Mouse (Mus musculus) layer of hippocampus, adult 2 months (tissue): ENCODE measurements at regions not wholly inside any gene's neighbourhood (a gene's known extent, or its start where the extent isn't known, plus 50 kb on each side); places are given as distances from the start of the nearest gene placed in this dataset.

ENCODE experiments used
- DNase-seq, 2 experiments: peaks; one replicate each; pipeline ENCODE4 v3.0.0; 2022; ENCODE audit warnings: low spot score in 2 of 2
- H3K27ac ChIP-seq: fragments of 200-600 bp; 2 replicates; pipeline ENCODE4 v1.8.1; 2022
- H3K4me3 ChIP-seq: fragments of 200-600 bp; 2 replicates; pipeline ENCODE4 v1.8.1; 2022; ENCODE audit warnings: mild to moderate bottlenecking
- CTCF ChIP-seq: fragments of 200-600 bp; conservative IDR thresholded peaks from 2 replicates; pipeline ENCODE4 v1.8.1; 2022; ENCODE audit warnings: antibody characterized with exemption, mild to moderate bottlenecking, moderate library complexity

GRCm38 (mm10) chr13:99847531-99847930 is 53.4 kb downstream of the Cartpt start:
- no peak for TF ChIP-seq CTCF
- no peak overlapping the region for H3K27ac ChIP-seq
- H3K4me3 ChIP-seq: no peak overlapping the region
- no peak for DNase-seq

GRCm38 (mm10) chr13:99842626-99843025 is 58.3 kb downstream of the Cartpt start:
- peak; percentile 65 to 71 for DNase-seq
- no peak overlapping the region for H3K4me3 ChIP-seq
- TF ChIP-seq CTCF: peak; percentile 85
- H3K27ac ChIP-seq: peak overlapping the region; percentile 15; the same call in 1 of the 2 replicates

GRCm38 (mm10) chr13:99839446-99839845 is 61.4 kb downstream of the Cartpt start:
- Histone ChIP-seq H3K27ac (no peak overlapping the region), H3K4me3 (no peak overlapping the region)
- no peak for TF ChIP-seq CTCF
- no peak for DNase-seq

GRCm38 (mm10) chr13:99837772-99838425 is 63.0 kb downstream of the Cartpt start:
- peak; percentile 81 to 88 for DNase-seq
- TF ChIP-seq CTCF: peak; percentile 96
- no peak overlapping the region; the same call in 1 of the 2 replicates for H3K4me3 ChIP-seq
- peak overlapping the region; percentile 76 for H3K27ac ChIP-seq

- DNase-seq: no peak
- no peak for TF ChIP-seq CTCF
- peak overlapping the region; percentile 76 for H3K27ac ChIP-seq
- no peak overlapping the region for H3K4me3 ChIP-seq
Observed at GRCm38 (mm10) chr13:99837180-99837579, 63.7 kb downstream of the Cartpt start.

GRCm38 (mm10) chr13:99836586-99836985 is 64.3 kb downstream of the Cartpt start:
- no peak for DNase-seq
- H3K4me3 ChIP-seq: no peak overlapping the region
- no peak for TF ChIP-seq CTCF
- H3K27ac ChIP-seq: peak overlapping the region; percentile 76; the same call in 1 of the 2 replicates

- no peak overlapping the region for H3K4me3 ChIP-seq
- no peak overlapping the region for H3K27ac ChIP-seq
- no peak for TF ChIP-seq CTCF
- DNase-seq: no peak
Observed at GRCm38 (mm10) chr13:99835518-99835917, 65.4 kb downstream of the Cartpt start.

GRCm38 (mm10) chr13:99830080-99830724 is 70.7 kb downstream of the Cartpt start:
- no peak for TF ChIP-seq CTCF
- no peak overlapping the region for H3K4me3 ChIP-seq
- H3K27ac ChIP-seq: peak overlapping the region; percentile 57
- peak in 1 of 2 experiments; percentile 65 for DNase-seq

- TF ChIP-seq CTCF: no peak
- H3K4me3 ChIP-seq: no peak overlapping the region
- no peak overlapping the region for H3K27ac ChIP-seq
- no peak for DNase-seq
Observed at GRCm38 (mm10) chr13:99827573-99827972, 73.3 kb downstream of the Cartpt start.

- TF ChIP-seq CTCF: no peak
- Histone ChIP-seq H3K27ac (no peak overlapping the region), H3K4me3 (no peak overlapping the region)
- DNase-seq: no peak
Observed at GRCm38 (mm10) chr13:99824625-99825024, 76.3 kb downstream of the Cartpt start.

GRCm38 (mm10) chr13:99816666-99817065 is 84.2 kb downstream of the Cartpt start:
- no peak overlapping the region for H3K4me3 ChIP-seq
- 0 out of 2 replicates have a peak overlapping the region, but pooled peaks have one; percentile 36 for H3K27ac ChIP-seq
- no peak for TF ChIP-seq CTCF

GRCm38 (mm10) chr13:99815786-99816185 is 85.1 kb downstream of the Cartpt start:
- Histone ChIP-seq H3K27ac (peak overlapping the region; percentile 72), H3K4me3 (no peak overlapping the region)
- no peak for DNase-seq
- TF ChIP-seq CTCF: no peak

More at GRCm38 (mm10) chr13:99816666-99817065, 84.2 kb downstream of the Cartpt start:
- DNase-seq: no peak

- no peak overlapping the region for H3K4me3 ChIP-seq
- no peak for TF ChIP-seq CTCF
- H3K27ac ChIP-seq: peak overlapping the region; percentile 72; the same call in 1 of the 2 replicates
- no peak for DNase-seq
Observed at GRCm38 (mm10) chr13:99814801-99815200, 86.1 kb downstream of the Cartpt start.

GRCm38 (mm10) chr13:99814033-99814556 is 86.8 kb downstream of the Cartpt start:
- Histone ChIP-seq H3K4me3 (no peak overlapping the region), H3K27ac (peak overlapping the region; percentile 2; the same call in 1 of the 2 replicates)
- TF ChIP-seq CTCF: no peak
- DNase-seq: no peak
